Mouse (Mus musculus) cortical plate, adult 2 months (tissue): Measurements from ENCODE around the gene Tsfm. TPM values are rescaled to one million over a fixed set of nuclear protein-coding genes. Genes with fewer than 3 reads are reported as not detected.

Experiments used
- H3K27ac ChIP-seq: fragments of 200-500 bp; 2 replicates; pipeline ENCODE4 v1.5.1; 2012; ENCODE audit warnings: low read length, control low read depth, inconsistent platforms; ENCODE audit not compliant: insufficient read depth
- H3K4me1 ChIP-seq: fragments of 200-500 bp; 2 replicates; pipeline ENCODE4 v1.6.1; 2011; ENCODE audit warnings: low read length; ENCODE audit not compliant: control insufficient read depth, insufficient read depth
- H3K4me3 ChIP-seq: fragments of 200-500 bp; 2 replicates; pipeline ENCODE4 v1.5.1; 2011; ENCODE audit warnings: mild to moderate bottlenecking, low read length, control low read depth; ENCODE audit not compliant: insufficient read depth
- CTCF ChIP-seq: fragments of 200-500 bp; IDR thresholded peaks from 2 replicates; pipeline ENCODE4 v1.5.1; 2011; ENCODE audit warnings: mild to moderate bottlenecking, control low read depth, low read length; ENCODE audit not compliant: insufficient read depth; ENCODE audit errors: extremely low read depth
- POLR2A ChIP-seq: fragments of 200-500 bp; IDR thresholded peaks from 2 replicates; pipeline ENCODE4 v1.6.1; 2011; ENCODE audit warnings: mild to moderate bottlenecking, low read length, control low read depth; ENCODE audit not compliant: insufficient read depth; ENCODE audit errors: extremely low read depth
- polyA plus RNA-seq: library from polyadenylated mRNA; depleted of rRNA; stranded (reverse); fragments of >200 nt; gene quantifications from 2 replicates; pipeline ENCODE4 v1.2.3, GENCODE M21; 2012

The Tsfm gene
- polyA plus RNA-seq, 1 experiment = 34.6 TPM

- peaks cover 14% of the 10 kb centered on the region for H3K4me1 ChIP-seq
- no peak overlapping the region for H3K27ac ChIP-seq
- peak overlapping the region; percentile 49 for H3K4me3 ChIP-seq
- TF ChIP-seq POLR2A (no peak), CTCF (no peak)
These were observed 48.9 kb downstream of the Tsfm start for GRCm38 (mm10) chr10:126981746-126982145.

GRCm38 (mm10) chr10:126980933-126981530 lies 49.6 kb downstream of the Tsfm start:
- H3K4me3 ChIP-seq = peak overlapping the region; percentile 49
- TF ChIP-seq CTCF (no peak), POLR2A (no peak)
- peaks cover 10% of the 10 kb centered on the region for H3K4me1 ChIP-seq
- peak overlapping the region; percentile 96 for H3K27ac ChIP-seq

GRCm38 (mm10) chr10:126980221-126980932 lies 50.3 kb downstream of the Tsfm start:
- Histone ChIP-seq H3K4me1 (peaks cover 10% of the 10 kb centered on the region), H3K27ac (peak overlapping the region; percentile 96), H3K4me3 (peak overlapping the region; percentile 49)
- TF ChIP-seq POLR2A = 0 out of 2 replicates have a peak, but pooled peaks have one; percentile 12
- TF ChIP-seq CTCF = no peak

- 0 out of 2 replicates have a peak, but pooled peaks have one; percentile 16 for TF ChIP-seq POLR2A
- TF ChIP-seq CTCF = no peak
- Histone ChIP-seq H3K4me1 (peaks cover 10% of the 10 kb centered on the region), H3K4me3 (peak overlapping the region; percentile 49), H3K27ac (peak overlapping the region; percentile 99)
These were observed 50.9 kb downstream of the Tsfm start for GRCm38 (mm10) chr10:126979636-126980151.

- H3K4me1 ChIP-seq = peaks cover 7% of the 10 kb centered on the region
- peak overlapping the region; percentile 99 for H3K27ac ChIP-seq
- H3K4me3 ChIP-seq = peak overlapping the region; percentile 49
- TF ChIP-seq CTCF (no peak), POLR2A (no peak)
These were observed 51.5 kb downstream of the Tsfm start for GRCm38 (mm10) chr10:126979121-126979635.

GRCm38 (mm10) chr10:126978277-126978994 lies 52.2 kb downstream of the Tsfm start, which contains the start of gene Ctdsp2:
TSS of gene Ctdsp2 (plus strand) at chr10:126978717.
- H3K4me1 ChIP-seq = peaks cover 4% of the 10 kb centered on the region
- H3K27ac ChIP-seq = peak within 1 kb of the TSS; percentile 99
- peak within 1 kb of the TSS; percentile 49 for H3K4me3 ChIP-seq
- TF ChIP-seq POLR2A = peak; percentile 98
- no peak for TF ChIP-seq CTCF

- Histone ChIP-seq H3K4me3 (no peak overlapping the region), H3K4me1 (no peaks in the 10 kb centered on the region; the same call in 1 of the 2 replicates), H3K27ac (no peak overlapping the region)
- TF ChIP-seq CTCF = no peak
- TF ChIP-seq POLR2A = no peak
These were observed 53.6 kb downstream of the Tsfm start for GRCm38 (mm10) chr10:126977076-126977475.

GRCm38 (mm10) chr10:126975706-126976105 lies 54.9 kb downstream of the Tsfm start:
- TF ChIP-seq POLR2A (no peak), CTCF (no peak)
- no peaks in the 10 kb centered on the region for H3K4me1 ChIP-seq
- no peak overlapping the region for H3K4me3 ChIP-seq

GRCm38 (mm10) chr10:126972988-126973387 lies 57.7 kb downstream of the Tsfm start:
- Histone ChIP-seq H3K27ac (no peak overlapping the region), H3K4me3 (no peak overlapping the region), H3K4me1 (no peaks in the 10 kb centered on the region)
- no peak for TF ChIP-seq POLR2A
- no peak for TF ChIP-seq CTCF

More at GRCm38 (mm10) chr10:126975706-126976105, 54.9 kb downstream of the Tsfm start:
- no peak overlapping the region for H3K27ac ChIP-seq
